Mouse (Mus musculus): ENCODE data around the gene Mia2. TPM values are rescaled to one million over a fixed set of nuclear protein-coding genes. Genes with fewer than 3 reads are reported as not detected.

Mia2 gene
- polyA plus RNA-seq, 1 experiment from 2014 or later, result 52.0 TPM

GRCm38 (mm10) chr12:59133437-59133999 lies 37.9 kb downstream of the Mia2 start:
- Histone ChIP-seq H3K27ac (no peak overlapping the region), H3K36me3 (0 out of 2 replicates have a peak, but pooled peaks cover 5% of the 10 kb centered on the region), H3K4me2 (replicated peaks) (no peak overlapping the region), H3K9me3 (replicated peaks) (no peaks in the 10 kb centered on the region), H3K4me1 (peaks cover 15% of the 10 kb centered on the region), H3K9ac (no peak overlapping the region), H3K27me3 (no peaks in the 10 kb centered on the region), H3K4me3 (no peak overlapping the region)
- WGBS, result 93% methylated on average over 10 of the region's 10 CpGs
- no peak for ATAC-seq (ENCODE audit: low FRiP score)

DNA sequence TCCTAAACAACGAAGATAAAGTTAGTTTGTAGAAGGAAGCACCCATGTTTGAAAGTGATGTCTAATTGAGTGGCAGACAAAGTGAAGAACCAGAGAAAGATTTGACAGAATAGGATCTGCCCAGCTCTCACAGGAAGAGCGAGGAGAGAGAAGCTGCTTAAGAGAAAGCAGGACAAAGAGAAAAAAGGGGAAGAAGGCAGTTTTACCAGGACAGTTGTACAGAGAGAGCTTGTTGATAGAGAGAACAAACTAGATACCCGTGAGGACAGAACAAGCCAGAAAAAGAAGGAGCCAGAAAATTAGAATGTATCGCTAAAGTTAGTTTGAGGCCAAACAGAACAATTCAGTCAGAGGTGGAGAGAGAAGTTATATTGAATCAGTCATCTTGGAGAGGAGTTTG lies 39.5 kb downstream of the Mia2 start:
- no peak overlapping the region for H3K4me2 ChIP-seq (replicated peaks)
- no peak for ATAC-seq (ENCODE audit: low FRiP score)
- H3K27me3 ChIP-seq, result no peaks in the 10 kb centered on the region
- no peak overlapping the region for H3K27ac ChIP-seq
- no peak overlapping the region for H3K9ac ChIP-seq
- H3K9me3 ChIP-seq (replicated peaks), result no peaks in the 10 kb centered on the region
- H3K4me1 ChIP-seq, result peaks cover 15% of the 10 kb centered on the region
- H3K4me3 ChIP-seq, result no peak overlapping the region
- 96% methylated on average over 4 of the region's 4 CpGs for WGBS
- peaks cover 18% of the 10 kb centered on the region for H3K36me3 ChIP-seq

DNA sequence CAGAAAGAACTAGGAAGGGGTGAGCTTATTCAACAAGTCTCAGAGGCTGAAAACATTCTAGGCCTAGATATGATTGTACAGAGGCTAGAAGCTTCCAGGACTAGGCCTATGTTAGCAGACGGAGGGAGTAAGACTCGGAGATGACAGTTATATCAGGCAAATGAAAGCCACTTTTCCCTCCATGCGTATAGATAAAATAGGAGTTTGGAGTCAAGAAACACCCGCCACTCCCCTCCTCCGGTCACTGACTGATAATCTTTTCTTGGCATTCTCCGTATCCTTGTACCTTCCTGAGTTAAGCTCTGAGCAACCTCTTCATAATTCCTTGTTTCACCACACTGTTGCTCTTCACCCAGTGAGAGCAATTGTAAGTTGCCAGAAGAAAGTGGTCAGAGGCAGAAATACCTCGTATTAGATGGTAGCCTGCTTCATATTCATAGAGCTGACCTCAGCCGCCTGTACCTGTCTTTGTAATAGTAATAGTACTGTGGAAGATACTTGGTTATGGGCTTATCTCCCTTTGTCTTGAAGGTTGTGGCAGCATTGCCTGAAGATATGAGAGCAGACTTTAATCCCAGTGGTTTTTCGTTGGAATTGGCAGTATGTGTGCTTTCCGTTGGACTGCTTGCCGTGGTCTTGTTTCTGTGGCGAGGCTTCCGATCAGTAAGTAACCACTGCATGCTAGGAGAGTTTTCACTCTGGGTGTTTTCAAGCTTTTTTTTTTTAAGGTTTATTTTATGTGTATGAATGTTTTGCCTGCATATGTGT lies 40.1 kb downstream of the Mia2 start:
- Histone ChIP-seq H3K9ac (no peak overlapping the region), H3K4me1 (peaks cover 11% of the 10 kb centered on the region), H3K4me2 (replicated peaks) (no peak overlapping the region), H3K36me3 (peaks cover 22% of the 10 kb centered on the region), H3K27me3 (no peaks in the 10 kb centered on the region), H3K4me3 (no peak overlapping the region), H3K9me3 (replicated peaks) (no peaks in the 10 kb centered on the region), H3K27ac (no peak overlapping the region)
- ATAC-seq (ENCODE audit: low FRiP score), result no peak
- WGBS, result 95% methylated on average over 13 of the region's 13 CpGs

DNA sequence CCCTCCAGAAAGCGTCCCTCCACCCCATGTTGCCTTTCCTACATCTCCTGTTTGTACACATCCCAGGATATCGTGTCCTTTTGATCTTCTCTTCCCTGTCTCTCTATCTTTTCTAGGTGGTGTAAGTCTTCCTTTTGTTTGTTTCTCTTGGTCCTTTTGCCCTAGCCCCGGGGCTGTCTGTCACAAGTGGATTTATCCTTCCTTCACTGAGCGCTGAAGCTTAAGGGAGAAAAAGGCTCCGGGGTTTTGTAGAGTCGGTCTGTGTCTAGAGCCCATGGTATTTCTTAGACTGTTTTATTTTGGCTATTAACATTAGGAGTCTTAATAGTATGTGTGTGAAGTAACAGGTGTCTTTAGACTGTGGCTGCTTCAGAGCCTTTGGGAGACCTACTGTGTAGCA lies 41.4 kb downstream of the Mia2 start:
- no peak overlapping the region for H3K9ac ChIP-seq
- 94% methylated on average over 6 of the region's 6 CpGs for whole genome bisulfite sequencing
- H3K27ac ChIP-seq, result no peak overlapping the region
- H3K9me3 ChIP-seq (replicated peaks), result no peaks in the 10 kb centered on the region
- H3K4me1 ChIP-seq, result peaks cover 10% of the 10 kb centered on the region
- peaks cover 31% of the 10 kb centered on the region for H3K36me3 ChIP-seq
- ATAC-seq (ENCODE audit: low FRiP score), result no peak
- no peak overlapping the region for H3K4me2 ChIP-seq (replicated peaks)
- no peak overlapping the region for H3K4me3 ChIP-seq
- no peaks in the 10 kb centered on the region for H3K27me3 ChIP-seq

GRCm38 (mm10) chr12:59139372-59139771 lies 43.8 kb downstream of the Mia2 start:
- Histone ChIP-seq H3K9ac (no peak overlapping the region), H3K9me3 (replicated peaks) (no peaks in the 10 kb centered on the region), H3K27ac (no peak overlapping the region), H3K27me3 (no peaks in the 10 kb centered on the region), H3K36me3 (peaks cover 39% of the 10 kb centered on the region), H3K4me2 (replicated peaks) (no peak overlapping the region), H3K4me1 (no peaks in the 10 kb centered on the region), H3K4me3 (no peak overlapping the region)
- WGBS, result 90% methylated on average over 2 of the region's 2 CpGs
- ATAC-seq (ENCODE audit: low FRiP score), result no peak

DNA sequence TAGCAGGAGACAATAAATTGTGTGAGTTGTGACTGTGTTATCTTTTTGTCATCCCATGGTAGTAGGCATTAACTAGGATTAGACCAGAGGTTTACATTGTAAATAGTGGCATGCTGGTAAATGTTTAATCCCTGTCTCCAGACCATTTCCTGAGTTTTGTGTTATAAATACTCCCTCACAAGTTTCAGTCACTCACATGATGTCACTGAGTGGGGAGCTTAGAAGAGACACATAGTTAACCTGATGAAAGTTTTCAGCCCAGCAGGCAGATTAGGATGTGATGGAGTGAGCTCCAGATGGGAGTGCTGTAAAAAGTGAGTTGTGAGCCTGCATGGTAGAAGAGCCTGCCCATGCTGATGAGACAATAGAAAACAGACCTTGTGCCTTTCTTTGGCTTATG lies 49.5 kb downstream of the Mia2 start:
- H3K27ac ChIP-seq, result no peak overlapping the region
- no peak for ATAC-seq (ENCODE audit: low FRiP score)
- H3K4me1 ChIP-seq, result no peaks in the 10 kb centered on the region
- no peak overlapping the region for H3K4me3 ChIP-seq
- H3K9me3 ChIP-seq (replicated peaks), result no peaks in the 10 kb centered on the region
- no peaks in the 10 kb centered on the region for H3K27me3 ChIP-seq
- H3K36me3 ChIP-seq, result peaks cover 43% of the 10 kb centered on the region
- no peak overlapping the region for H3K9ac ChIP-seq
- H3K4me2 ChIP-seq (replicated peaks), result no peak overlapping the region

DNA sequence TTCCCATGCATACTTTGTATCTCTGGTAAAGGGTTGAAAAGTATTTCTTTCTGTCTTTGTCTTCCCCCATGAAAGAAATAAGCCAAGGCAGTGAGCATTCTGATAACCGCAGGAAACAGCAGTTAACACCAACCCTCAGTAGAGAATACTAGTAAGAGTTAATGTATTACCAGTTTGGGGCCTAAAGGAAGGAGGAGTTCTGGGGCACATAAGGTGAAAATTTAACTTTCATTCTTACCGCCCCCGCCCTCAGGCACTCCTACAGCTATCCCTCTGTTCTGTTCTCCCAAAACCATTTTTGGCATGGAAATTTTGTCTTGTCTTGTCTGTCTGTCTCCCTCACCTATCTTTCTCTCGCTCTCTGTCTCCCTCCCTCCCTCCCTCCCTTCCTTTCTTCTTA lies 54.1 kb downstream of the Mia2 start:
- Histone ChIP-seq H3K9me3 (replicated peaks) (no peaks in the 10 kb centered on the region), H3K9ac (no peak overlapping the region), H3K4me1 (no peaks in the 10 kb centered on the region), H3K27me3 (no peaks in the 10 kb centered on the region), H3K36me3 (peaks cover 46% of the 10 kb centered on the region), H3K27ac (no peak overlapping the region), H3K4me2 (replicated peaks) (no peak overlapping the region), H3K4me3 (no peak overlapping the region)
- no peak for ATAC-seq (ENCODE audit: low FRiP score)
- 82% methylated on average over 4 of the region's 4 CpGs for WGBS

DNA sequence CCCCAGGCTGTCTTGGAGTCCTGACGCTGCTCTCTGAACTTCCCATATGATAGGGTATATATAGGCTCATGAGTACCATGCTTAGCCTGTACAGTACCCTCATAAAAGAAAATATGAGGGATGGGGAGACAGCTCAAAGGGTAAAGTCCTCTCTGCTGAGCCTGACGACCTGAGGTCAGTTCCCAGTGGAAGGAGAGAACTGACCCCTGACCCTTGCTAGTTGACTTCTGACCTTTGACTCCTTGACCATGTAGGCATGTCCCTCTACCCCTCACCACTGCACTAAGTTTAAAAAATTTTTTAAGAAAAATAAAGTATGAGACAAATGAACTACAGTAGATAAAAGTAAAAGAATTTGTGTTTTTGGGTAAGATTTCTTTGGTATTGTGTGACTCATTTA lies 65.5 kb downstream of the Mia2 start:
- ATAC-seq (ENCODE audit: low FRiP score), result no peak
- Histone ChIP-seq H3K36me3 (peaks cover 63% of the 10 kb centered on the region), H3K4me3 (no peak overlapping the region), H3K9me3 (replicated peaks) (no peaks in the 10 kb centered on the region), H3K9ac (no peak overlapping the region), H3K4me1 (no peaks in the 10 kb centered on the region), H3K27me3 (no peaks in the 10 kb centered on the region), H3K27ac (no peak overlapping the region), H3K4me2 (replicated peaks) (no peak overlapping the region)
- 37% methylated on average over 2 of the region's 2 CpGs for WGBS

DNA sequence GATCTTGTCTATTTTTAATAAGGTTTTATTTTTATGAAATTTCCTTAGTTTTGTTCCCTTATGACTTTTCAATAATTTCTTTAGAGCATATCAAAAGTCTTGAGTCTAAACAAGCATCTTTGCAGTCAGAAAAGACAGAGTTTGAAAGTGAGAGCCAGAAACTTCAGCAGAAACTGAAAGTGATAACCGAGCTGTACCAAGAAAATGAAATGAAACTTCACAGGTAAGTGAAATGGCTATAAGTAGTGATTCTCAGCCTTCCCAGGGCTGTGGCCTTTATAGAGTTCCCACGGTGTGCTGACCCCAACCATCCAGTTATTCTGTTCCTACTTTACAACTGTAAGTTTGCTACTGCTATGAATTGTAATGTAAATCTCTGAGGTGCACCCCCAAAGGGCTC lies 67.2 kb downstream of the Mia2 start:
- Histone ChIP-seq H3K4me1 (no peaks in the 10 kb centered on the region), H3K9me3 (replicated peaks) (no peaks in the 10 kb centered on the region), H3K27ac (no peak overlapping the region), H3K9ac (no peak overlapping the region), H3K36me3 (peaks cover 52% of the 10 kb centered on the region), H3K4me3 (no peak overlapping the region), H3K4me2 (replicated peaks) (no peak overlapping the region), H3K27me3 (no peaks in the 10 kb centered on the region)
- ATAC-seq (ENCODE audit: low FRiP score), result no peak
- 95% methylated on average over 2 of the region's 2 CpGs for WGBS

DNA sequence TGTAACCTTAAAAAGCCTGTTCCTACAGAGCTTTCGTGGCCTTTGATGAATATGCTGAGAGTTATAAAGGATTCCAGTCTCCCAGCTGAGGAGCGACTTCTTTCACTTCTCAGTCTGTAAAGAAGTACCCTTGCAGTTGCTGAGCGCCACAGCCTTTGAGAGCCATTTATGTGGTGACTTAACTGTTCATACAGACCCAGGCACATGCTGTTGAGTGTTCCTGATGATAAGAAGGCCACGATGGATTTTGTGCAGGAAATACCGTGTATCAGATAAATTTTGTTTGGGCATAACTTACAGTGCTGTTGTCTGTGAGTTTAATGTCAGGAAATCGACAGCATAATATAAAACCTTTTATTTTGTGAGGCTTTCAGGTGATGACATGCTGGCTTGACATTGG lies 68.9 kb downstream of the Mia2 start:
- 94% methylated on average over 6 of the region's 6 CpGs for WGBS
- no peak overlapping the region for H3K4me3 ChIP-seq
- H3K27ac ChIP-seq, result no peak overlapping the region
- H3K36me3 ChIP-seq, result peaks cover 45% of the 10 kb centered on the region
- H3K4me1 ChIP-seq, result no peaks in the 10 kb centered on the region
- no peak overlapping the region for H3K9ac ChIP-seq
- no peaks in the 10 kb centered on the region for H3K27me3 ChIP-seq
- ATAC-seq (ENCODE audit: low FRiP score), result no peak
- H3K4me2 ChIP-seq (replicated peaks), result no peak overlapping the region
- no peaks in the 10 kb centered on the region for H3K9me3 ChIP-seq (replicated peaks)

DNA sequence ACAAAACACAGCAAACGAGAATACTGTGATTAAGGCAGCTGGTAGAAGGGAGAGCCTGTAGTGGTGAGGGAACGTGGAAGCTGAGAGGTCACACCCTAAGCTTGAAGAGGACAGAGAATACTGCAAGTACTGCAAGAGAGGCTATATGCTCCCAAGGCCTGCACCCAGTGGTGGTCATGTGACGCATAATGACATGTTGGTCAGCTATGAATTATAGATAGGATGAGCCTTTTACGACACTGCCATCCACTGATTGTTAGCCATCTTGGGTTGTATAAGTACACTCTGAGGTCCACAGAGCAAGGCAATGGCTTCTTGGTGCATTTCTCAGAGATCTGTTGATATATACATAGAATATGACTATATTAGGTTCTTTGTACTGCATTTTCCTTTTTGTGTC lies 71.0 kb downstream of the Mia2 start:
- Histone ChIP-seq H3K9me3 (replicated peaks) (no peaks in the 10 kb centered on the region), H3K27me3 (no peaks in the 10 kb centered on the region), H3K4me3 (no peak overlapping the region), H3K4me1 (no peaks in the 10 kb centered on the region), H3K36me3 (peaks cover 42% of the 10 kb centered on the region), H3K4me2 (replicated peaks) (no peak overlapping the region), H3K27ac (no peak overlapping the region), H3K9ac (no peak overlapping the region)
- no peak for ATAC-seq (ENCODE audit: low FRiP score)
- 92% methylated on average over 4 of the region's 4 CpGs for WGBS

DNA sequence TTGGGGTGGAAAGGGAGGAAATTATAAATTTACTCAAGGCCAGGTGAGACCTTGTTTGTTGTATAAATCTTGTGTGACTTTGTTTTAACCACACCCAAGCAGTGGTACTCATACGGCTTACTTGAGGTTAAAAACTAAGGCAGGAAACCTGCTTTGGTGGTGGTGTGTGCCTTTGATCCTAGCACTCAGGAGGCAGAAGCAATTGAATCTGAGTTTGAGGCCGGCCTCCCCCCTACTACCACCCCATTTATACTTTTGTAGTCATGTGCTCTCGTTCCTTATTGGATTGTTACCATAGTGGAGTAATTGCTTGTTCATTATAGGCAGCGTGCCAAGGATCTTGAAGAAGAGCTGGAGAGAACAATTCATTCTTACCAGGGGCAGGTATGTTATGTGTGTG lies 74.3 kb downstream of the Mia2 start:
- Histone ChIP-seq H3K9me3 (replicated peaks) (no peaks in the 10 kb centered on the region), H3K9ac (no peak overlapping the region), H3K27me3 (no peaks in the 10 kb centered on the region), H3K27ac (no peak overlapping the region), H3K4me2 (replicated peaks) (no peak overlapping the region), H3K36me3 (peaks cover 31% of the 10 kb centered on the region), H3K4me3 (no peak overlapping the region), H3K4me1 (no peaks in the 10 kb centered on the region)
- no peak for ATAC-seq (ENCODE audit: low FRiP score)
- 91% methylated on average over 4 of the region's 4 CpGs for WGBS

DNA sequence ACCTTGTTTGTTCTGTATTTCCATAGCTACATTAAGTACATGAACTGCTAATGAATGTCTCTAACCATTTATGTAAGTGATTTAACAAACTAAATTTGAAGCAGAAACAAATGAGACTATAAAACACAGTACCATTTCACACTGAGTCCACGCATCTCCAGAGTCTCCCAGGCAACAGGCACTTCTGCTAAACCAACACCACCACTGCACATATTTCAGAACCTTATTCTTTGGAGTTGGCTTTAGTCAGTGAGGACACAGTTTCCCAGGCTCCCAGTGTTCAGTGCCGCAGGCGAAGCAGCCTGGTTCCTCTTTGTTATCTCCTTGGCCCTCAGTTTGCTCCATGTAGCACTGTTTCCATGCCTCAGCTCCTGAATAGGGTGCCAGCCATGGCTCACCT lies 82.2 kb downstream of the Mia2 start:
- no peak for ATAC-seq (ENCODE audit: low FRiP score)
- no peak overlapping the region for H3K9ac ChIP-seq
- H3K4me2 ChIP-seq (replicated peaks), result no peak overlapping the region
- H3K4me1 ChIP-seq, result no peaks in the 10 kb centered on the region
- H3K9me3 ChIP-seq (replicated peaks), result no peaks in the 10 kb centered on the region
- H3K27ac ChIP-seq, result no peak overlapping the region
- 93% methylated on average over 3 of the region's 3 CpGs for WGBS
- peaks cover 66% of the 10 kb centered on the region for H3K36me3 ChIP-seq
- H3K4me3 ChIP-seq, result no peak overlapping the region
- no peaks in the 10 kb centered on the region for H3K27me3 ChIP-seq

Measured in hindbrain, embryonic 12.5 days (tissue).